Mouse (Mus musculus) v-Abl transformed pro-B cells (cell line): ENCODE measurements around the gene Cstf2t.

Experiments
- in situ Hi-C, 2 experiments: fragments of 400-800 bp; cut with MboI; formaldehyde crosslinking; loops; one replicate each; pipeline ENCODE4 v1.15.1; 2025; ENCODE audit not compliant: unreplicated experiment in 2 of 2

Cstf2t gene

GRCm38 (mm10) chr19:31082662-31083429, at the start of gene Cstf2t:
TSS of gene Cstf2t (plus strand) at chr19:31082837.
- in situ Hi-C loops, result loop anchor here (5.0 to 25.0 kb wide), 3 partner anchors 259 to 1604 kb away; no protein-coding TSS in a partner anchor

GRCm38 (mm10) chr19:31038951-31039350, 43.7 kb upstream of the Cstf2t start:
- in situ Hi-C loops, result no loop called here

DNA sequence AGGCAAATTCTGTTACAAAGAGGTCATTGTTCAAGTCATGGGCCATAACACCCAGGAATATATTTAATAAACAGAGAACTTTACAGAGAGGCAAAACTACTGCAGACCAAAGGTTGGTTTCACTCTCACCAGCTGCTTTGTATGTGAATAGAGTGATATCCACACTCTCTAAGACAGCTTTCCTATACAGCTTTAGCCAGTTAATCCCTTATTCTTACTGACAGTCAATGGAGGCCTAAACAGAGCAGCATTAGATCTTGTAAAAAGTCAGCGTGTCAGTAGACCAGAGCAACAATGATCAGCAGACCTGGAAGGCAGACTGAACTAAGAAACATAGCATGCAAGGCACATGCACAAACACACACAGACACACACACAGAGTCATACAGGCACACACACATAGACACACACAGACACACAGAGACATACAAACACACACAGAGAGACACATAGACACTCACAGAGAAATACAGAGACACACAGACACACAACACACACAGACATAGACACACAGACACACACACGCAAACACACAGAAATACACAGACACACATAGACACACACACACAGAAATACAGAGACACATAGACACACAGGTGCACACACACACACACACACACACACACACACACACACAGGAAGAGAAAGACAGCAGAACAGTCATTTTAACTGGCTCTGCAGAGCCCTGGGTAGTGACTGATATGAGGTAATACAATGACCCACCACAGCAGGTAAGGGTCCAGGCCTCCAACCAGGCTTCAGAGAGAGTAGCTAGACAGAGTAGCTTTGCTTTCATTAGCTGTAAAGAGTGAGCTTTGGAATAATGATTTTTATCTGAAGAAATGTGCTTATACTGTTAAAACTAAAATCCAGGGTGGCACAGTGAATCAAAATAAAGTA, 41.4 kb upstream of the Cstf2t start:
- in situ Hi-C loops, result no loop called here

DNA sequence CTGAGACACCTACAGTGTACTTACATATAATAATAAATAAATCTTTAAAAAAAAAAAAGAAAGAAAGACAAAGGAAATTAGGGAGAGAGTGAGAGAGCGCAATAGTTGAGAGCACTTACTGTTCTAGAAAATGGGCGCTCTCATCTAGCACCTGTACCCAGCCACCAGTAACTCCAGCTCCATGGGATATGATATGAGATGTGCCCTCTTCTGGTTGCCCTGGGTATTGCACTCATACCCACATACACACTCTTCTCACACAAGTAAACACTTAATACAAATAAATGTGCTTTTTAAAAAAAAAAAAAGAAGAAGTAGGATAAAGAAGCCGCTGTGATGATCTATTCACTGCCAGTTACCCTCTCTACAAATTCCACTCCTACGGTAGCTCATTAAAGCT, 36.0 kb upstream of the Cstf2t start:
- in situ Hi-C loops, result no loop called here

DNA sequence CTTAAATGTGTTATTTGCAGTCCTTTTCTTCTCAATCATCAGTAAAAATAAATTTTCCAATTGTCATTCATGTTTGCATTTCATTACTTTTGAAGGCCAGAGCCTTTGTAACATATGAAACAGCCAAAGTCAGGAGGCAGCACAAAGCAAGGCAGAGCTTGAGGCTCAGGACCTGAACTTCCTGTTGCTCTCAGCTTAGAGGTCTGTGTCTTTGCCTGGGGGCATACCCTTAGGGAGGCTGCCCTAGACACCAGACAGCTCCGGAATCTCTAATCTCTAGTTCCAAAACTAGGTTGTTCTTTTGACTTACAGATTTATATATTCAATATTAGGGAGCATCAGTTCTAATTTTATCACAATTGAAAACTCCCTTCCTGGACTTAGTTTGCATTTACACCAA, 17.9 kb upstream of the Cstf2t start:
- in situ Hi-C loops, result no loop called here

DNA sequence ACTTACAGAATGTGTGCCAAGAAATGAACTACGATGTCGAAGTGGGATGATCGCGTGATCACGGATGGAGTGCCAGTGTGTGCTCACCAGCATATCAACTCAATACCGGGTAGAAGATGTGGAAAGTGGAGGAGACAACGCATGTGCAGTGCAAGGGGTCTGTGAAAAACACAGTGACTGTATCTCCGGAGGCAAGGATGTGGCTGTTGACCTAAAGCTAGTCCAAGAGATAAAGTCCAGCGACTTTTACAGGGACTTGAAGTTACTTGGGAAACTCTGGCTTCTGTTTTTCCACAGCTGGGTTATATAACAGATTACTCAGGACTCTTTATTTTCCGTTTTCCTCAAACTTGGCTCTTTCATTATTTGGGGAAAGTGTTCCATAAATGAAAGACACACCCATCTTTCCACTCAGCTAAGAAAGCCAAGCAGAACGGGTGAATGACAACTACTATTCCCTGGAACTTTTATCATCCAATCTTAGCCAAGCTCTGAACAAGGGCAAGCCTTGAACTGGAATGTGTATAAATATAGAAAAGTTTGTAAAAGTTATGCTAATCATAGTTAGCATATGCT, 17.3 kb upstream of the Cstf2t start:
- in situ Hi-C loops, result no loop called here

GRCm38 (mm10) chr19:31073959-31074716, 8.5 kb upstream of the Cstf2t start:
- in situ Hi-C loops, result no loop called here

GRCm38 (mm10) chr19:31074717-31075063, 7.9 kb upstream of the Cstf2t start:
- in situ Hi-C loops, result loop anchor here (25.0 kb wide), 2 partner anchors 888 to 1613 kb away; no protein-coding TSS in a partner anchor

GRCm38 (mm10) chr19:31076106-31076505, 6.5 kb upstream of the Cstf2t start:
- in situ Hi-C loops, result loop anchor here (25.0 kb wide), 2 partner anchors 886 to 1611 kb away; no protein-coding TSS in a partner anchor

DNA sequence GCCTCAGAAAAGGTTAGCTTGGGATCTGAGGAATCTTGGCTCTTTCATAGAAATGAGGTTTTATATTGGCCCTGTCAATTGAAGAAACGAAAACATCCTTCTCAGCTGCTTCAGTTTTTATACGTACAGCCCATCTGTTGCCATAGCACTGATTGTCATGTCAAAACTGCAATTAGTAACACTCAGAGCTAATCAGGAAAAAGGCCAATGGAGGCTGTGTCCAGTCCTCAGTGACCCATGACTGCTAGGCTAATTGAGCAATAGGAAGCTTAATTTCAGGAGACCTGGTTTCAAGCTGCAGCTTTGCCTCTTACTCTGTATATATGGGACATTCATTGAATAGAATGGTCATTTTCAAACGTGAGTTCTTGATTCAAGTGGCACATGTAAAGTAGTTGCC, 4.4 kb upstream of the Cstf2t start:
- in situ Hi-C loops, result loop anchor here (25.0 kb wide), 2 partner anchors 884 to 1609 kb away; no protein-coding TSS in a partner anchor

DNA sequence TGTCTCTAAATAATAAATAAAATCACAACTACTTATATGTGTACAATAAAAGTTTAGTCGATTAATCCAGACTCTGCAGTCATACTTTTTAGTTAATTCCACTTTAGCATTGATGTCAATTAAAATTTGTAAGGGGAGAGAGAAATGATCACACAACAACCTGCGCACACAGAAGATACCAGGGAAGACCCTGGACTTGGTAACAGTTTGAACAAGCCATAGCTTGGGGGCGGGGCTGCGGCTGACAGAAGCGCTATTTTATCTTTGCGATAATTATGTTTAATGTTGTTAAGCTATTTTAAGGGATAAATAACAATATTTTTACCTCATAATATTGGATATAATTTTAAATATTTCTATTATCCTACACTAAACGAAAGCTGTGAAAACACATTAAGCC, 411 bp upstream of the Cstf2t start:
- in situ Hi-C loops, result loop anchor here (5.0 to 25.0 kb wide), 3 partner anchors 260 to 1605 kb away; no protein-coding TSS in a partner anchor

- in situ Hi-C loops, result loop anchor here (5.0 to 25.0 kb wide), 3 partner anchors 259 to 1604 kb away; no protein-coding TSS in a partner anchor
Observed at GRCm38 (mm10) chr19:31083761-31084160, 1.1 kb downstream of the Cstf2t start.

- in situ Hi-C loops, result loop anchor here (25.0 kb wide), 2 partner anchors 864 to 1589 kb away; no protein-coding TSS in a partner anchor
Observed at GRCm38 (mm10) chr19:31097857-31098256, 15.2 kb downstream of the Cstf2t start.

GRCm38 (mm10) chr19:31099369-31099768, 16.7 kb downstream of the Cstf2t start:
- in situ Hi-C loops, result loop anchor here (25.0 kb wide), 2 partner anchors 863 to 1588 kb away; no protein-coding TSS in a partner anchor

DNA sequence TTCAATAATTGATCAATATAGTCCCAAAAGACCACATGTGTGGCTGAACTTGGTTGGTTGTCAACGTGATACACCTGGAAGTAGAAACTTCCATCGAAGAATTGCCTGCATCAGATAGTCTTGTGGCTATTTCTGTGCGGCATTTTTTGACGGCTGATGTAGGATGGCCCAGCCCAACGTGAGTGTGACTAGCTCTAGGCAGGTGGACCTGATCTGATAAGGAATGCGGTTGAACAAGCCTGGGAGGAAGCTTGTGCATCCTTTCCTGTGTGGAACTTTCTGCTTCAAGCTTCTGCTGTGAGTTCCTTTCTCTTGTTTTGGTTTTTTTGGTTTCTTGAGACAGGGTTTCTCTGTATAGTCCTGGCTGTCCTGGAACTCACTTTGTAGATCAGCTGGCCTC, 22.1 kb downstream of the Cstf2t start:
- in situ Hi-C loops, result no loop called here

GRCm38 (mm10) chr19:31106036-31106435, 23.4 kb downstream of the Cstf2t start:
- in situ Hi-C loops, result no loop called here

DNA sequence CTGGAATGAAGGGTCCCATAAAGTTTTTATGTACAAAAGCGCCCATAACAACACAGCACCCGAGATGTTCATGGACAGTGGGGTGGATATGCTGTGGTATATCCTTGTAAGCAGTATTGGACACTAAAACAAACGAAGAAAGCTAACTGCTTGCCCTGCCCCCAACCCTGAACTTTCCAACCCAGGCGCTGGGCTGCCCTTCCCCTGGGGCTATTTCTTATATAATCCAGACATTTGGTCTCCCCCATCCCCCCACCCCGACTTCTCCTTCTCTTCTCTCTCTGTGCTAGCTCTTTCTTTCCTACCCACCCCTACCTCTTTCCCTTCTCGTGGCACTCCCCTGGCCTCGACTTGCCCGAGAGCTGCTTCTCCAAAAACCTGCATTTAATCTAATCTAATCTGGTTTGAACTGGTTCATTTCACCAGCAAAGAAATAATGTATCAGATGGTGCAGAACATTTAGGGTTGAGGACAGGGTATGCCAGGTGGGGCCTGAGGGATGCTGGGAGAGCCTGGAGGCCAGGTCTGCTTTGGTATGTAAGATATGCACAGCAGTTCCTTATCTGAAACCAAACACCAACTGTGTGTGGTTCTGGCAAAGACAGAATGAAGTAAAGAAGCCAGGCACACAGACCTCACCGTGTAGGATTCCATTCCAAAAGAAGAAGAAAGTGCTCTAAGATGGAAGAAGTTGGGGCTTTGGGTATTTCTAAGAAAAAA, 24.4 kb downstream of the Cstf2t start:
- in situ Hi-C loops, result no loop called here

- in situ Hi-C loops, result no loop called here
Observed at GRCm38 (mm10) chr19:31114690-31115089, 32.1 kb downstream of the Cstf2t start.

GRCm38 (mm10) chr19:31124628-31125027, 42.0 kb downstream of the Cstf2t start:
- in situ Hi-C loops, result no loop called here
